Mouse (Mus musculus) testis, adult 2 months (tissue): ENCODE results near the gene Mvb12b. TPM values are rescaled to one million over a fixed set of nuclear protein-coding genes. Genes with fewer than 3 reads are reported as not detected.
A peak's percentile ranks its signal among the peaks of the same experiment; 100 is the strongest.

ENCODE experiments used
- H3K27ac ChIP-seq: fragments of 200-500 bp; 2 replicates; pipeline ENCODE4 v1.5.1; 2012; ENCODE audit warnings: low read depth, low read length; ENCODE audit not compliant: control insufficient read depth, insufficient read depth
- H3K27me3 ChIP-seq: fragments of 200-500 bp; 2 replicates; pipeline ENCODE4 v1.6.1; 2012; ENCODE audit warnings: mild to moderate bottlenecking, low read length, moderate library complexity; ENCODE audit not compliant: control insufficient read depth, insufficient read depth
- H3K36me3 ChIP-seq: fragments of 200-500 bp; 2 replicates; pipeline ENCODE4 v1.6.1; 2012; ENCODE audit warnings: mild to moderate bottlenecking, low read length; ENCODE audit not compliant: control insufficient read depth, insufficient read depth
- H3K4me1 ChIP-seq: fragments of 200-500 bp; 2 replicates; pipeline ENCODE4 v1.6.1; 2012; ENCODE audit warnings: low read length; ENCODE audit not compliant: control insufficient read depth, insufficient read depth
- H3K4me3 ChIP-seq: fragments of 200-500 bp; 2 replicates; pipeline ENCODE4 v1.5.1; 2012; ENCODE audit warnings: low read depth, mild to moderate bottlenecking, low read length, moderate library complexity, mixed read lengths; ENCODE audit not compliant: control insufficient read depth
- CTCF ChIP-seq: fragments of 200-500 bp; IDR thresholded peaks from 2 replicates; pipeline ENCODE4 v1.5.1; 2012; ENCODE audit warnings: low read depth, mild to moderate bottlenecking, inconsistent platforms, low read length, moderate library complexity; ENCODE audit not compliant: control insufficient read depth, insufficient read depth, insufficient replicate concordance
- POLR2A ChIP-seq: fragments of 200-500 bp; IDR thresholded peaks from 2 replicates; pipeline ENCODE4 v1.6.1; 2012; ENCODE audit warnings: low read depth, mild to moderate bottlenecking, inconsistent platforms, low read length, moderate library complexity; ENCODE audit not compliant: control insufficient read depth
- polyA plus RNA-seq: library from polyadenylated mRNA; depleted of rRNA; stranded (reverse); fragments of >200 nt; gene quantifications from 2 replicates; pipeline ENCODE4 v1.2.3, GENCODE M21; 2012

Gene Mvb12b
- polyA plus RNA-seq, 1 experiment, result 2.0 TPM

DNA sequence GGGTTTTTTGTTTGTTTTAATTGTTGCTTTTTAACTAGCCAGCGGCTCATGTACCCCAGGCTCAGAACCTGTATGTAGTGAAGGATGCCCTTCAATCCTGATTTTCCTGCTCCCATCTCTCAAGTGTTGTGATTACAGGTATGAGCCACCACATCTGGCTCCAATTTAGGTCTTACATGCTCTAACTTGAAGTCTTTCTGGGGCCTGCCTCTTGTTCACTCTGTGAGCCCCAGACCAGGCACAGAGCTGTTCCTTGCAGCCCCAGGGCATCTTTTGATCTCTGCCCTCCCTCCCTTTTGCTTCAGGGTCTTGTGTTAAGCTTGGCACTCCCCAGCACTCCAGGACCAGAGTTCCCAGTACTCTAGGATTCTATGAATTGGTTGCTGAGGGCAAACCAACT is 53.8 kb downstream of the Mvb12b start:
- no peaks in the 10 kb centered on the region for H3K4me1 ChIP-seq

DNA sequence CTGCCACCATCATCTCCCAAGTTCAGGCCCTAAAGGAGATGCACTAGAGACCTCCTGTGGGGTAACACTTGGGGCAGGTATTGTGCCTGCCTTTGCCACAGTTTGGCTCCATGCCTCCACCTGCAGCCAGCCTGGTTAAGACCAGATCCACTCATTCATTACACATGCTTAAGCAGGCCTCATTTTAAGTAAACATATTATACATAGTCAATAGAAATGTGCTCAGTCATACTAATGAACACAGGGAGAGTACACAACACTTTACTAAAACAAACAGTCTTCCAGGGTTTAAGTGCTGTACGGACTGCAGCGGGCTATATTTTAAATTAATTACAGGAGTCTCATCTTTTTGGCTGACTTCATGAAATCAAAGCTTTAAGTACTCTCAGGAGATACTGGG is 57.9 kb downstream of the Mvb12b start:
- Histone ChIP-seq H3K4me3 (no peak overlapping the region), H3K4me1 (no peaks in the 10 kb centered on the region), H3K27me3 (no peaks in the 10 kb centered on the region), H3K27ac (no peak overlapping the region), H3K36me3 (no peaks in the 10 kb centered on the region)
- no peak for TF ChIP-seq POLR2A
- TF ChIP-seq CTCF, result no peak

More for the DNA sequence above, 53.8 kb downstream of the Mvb12b start:
- no peak overlapping the region for H3K4me3 ChIP-seq
- H3K27ac ChIP-seq, result no peak overlapping the region
- no peaks in the 10 kb centered on the region for H3K27me3 ChIP-seq
- no peaks in the 10 kb centered on the region for H3K36me3 ChIP-seq
- TF ChIP-seq CTCF (no peak), POLR2A (no peak)

DNA sequence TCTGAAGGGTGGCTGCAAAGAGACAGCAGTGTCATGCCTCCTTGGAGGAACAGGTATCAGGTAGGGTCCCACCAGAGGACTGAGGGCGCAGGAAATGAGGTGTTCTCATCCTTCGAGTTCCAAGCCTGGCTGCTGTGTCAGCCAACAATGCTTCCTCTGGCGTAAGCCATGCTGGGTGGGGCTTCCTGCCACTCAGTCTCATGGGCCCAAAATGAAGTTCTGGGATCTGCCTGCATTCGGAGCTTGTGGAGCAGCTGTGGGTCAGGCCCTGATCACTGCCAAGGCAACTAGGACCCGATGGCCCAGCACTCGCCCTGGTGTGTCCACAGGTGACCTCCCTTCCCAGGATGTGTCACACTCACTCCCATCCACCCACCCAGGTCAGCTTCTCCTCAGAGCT is 61.0 kb downstream of the Mvb12b start:
- no peak overlapping the region for H3K27ac ChIP-seq
- H3K27me3 ChIP-seq, result no peaks in the 10 kb centered on the region
- H3K4me3 ChIP-seq, result no peak overlapping the region
- no peaks in the 10 kb centered on the region for H3K4me1 ChIP-seq
- no peaks in the 10 kb centered on the region for H3K36me3 ChIP-seq
- TF ChIP-seq CTCF (no peak), POLR2A (no peak)

DNA sequence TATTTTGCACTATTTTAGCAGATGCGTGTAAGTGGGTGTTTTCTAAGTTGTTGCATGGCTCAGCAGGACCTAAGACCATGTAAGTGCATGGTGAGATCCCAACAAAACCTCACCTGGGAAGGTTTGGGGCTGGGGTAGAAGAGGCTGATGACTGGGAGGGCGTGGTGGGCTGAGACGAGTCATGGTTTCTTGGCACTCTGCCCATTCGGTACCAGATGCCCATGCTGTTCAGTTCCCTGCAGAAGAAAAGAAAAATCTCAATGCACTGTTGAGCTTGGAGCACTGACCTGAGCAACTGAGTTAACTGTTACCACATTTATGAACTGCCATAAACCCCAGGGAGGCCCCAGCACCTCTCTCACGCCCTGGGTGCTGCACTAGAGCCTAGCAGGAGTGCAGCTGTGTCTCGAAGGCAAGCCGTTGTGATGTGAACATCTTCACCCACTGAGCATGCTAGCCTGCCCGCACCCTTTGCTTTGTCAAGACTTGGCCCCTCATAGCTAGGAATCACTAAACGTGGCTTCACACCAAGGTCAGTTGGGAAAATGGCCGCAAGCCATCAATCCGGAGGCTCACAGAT is 62.7 kb downstream of the Mvb12b start:
- Histone ChIP-seq H3K36me3 (no peaks in the 10 kb centered on the region), H3K4me3 (no peak overlapping the region), H3K27me3 (no peaks in the 10 kb centered on the region), H3K4me1 (no peaks in the 10 kb centered on the region), H3K27ac (no peak overlapping the region)
- TF ChIP-seq POLR2A (no peak), CTCF (no peak)

DNA sequence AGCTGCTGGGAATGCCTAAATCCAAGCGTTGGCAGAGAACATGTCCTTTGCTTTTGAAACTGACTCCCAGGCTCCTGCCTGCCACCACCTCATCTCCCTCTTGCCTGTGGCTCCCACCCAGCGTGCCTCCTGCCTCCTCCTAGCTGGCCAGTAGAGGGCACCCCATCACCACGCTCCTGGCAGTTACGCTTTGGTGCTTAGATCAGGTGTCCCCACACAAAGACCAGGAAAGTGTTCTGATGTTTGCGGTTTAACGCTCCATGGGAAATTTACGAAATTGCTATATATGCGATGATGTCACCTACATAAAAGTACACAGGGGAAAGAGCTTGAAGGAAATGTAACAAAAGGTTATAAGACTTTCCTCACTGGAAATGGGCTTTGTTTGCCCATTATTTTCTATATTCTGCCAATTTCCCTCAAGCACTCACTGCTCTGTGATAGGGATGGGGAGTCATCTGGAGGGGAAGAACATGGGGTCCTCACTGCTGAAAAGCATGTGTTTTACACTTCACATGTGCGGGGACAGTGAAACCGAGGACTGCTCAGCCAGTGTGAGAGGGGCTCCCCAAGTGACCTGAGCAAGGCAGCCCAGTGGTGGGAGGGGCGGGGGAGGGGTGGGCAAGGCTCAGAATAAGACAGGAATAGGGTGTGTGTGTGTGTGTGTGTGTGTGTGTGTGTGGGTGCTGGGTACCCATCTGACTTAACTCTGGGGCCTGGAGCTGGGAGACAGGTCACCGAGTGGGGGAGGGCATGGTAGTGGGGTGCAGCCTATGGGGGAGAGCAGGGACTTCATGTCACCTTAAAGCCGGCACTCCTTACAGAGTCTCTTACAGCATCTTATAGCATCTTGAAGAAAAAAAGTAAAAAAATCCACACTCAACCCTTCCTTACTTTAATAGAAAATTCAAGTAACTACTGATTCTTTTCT is 65.8 kb downstream of the Mvb12b start:
- H3K4me3 ChIP-seq, result no peak overlapping the region
- H3K36me3 ChIP-seq, result no peaks in the 10 kb centered on the region
- no peaks in the 10 kb centered on the region for H3K27me3 ChIP-seq
- H3K27ac ChIP-seq, result no peak overlapping the region
- H3K4me1 ChIP-seq, result no peaks in the 10 kb centered on the region
- TF ChIP-seq CTCF (peak; percentile 95; the same call in 1 of the 2 replicates), POLR2A (no peak)

DNA sequence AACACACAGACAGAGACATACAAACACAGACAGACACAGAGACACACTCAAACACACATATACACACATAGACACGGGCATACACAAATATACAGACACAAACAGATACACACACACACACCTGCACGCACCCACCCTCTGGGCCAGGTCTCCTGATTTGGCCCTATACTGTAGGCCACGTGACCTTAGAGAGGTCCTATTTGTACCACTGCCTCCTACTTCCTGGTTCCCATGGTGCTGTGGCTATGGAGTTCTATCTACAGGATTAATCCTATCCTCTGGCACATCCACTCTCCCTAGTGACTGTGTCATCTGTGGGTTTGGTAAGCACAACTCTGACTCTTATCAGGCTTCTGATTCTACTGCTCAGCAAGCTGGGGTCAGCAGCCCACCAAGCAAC is 67.3 kb downstream of the Mvb12b start:
- H3K27me3 ChIP-seq, result no peaks in the 10 kb centered on the region
- H3K4me1 ChIP-seq, result no peaks in the 10 kb centered on the region
- no peaks in the 10 kb centered on the region for H3K36me3 ChIP-seq
- no peak overlapping the region for H3K27ac ChIP-seq
- no peak overlapping the region for H3K4me3 ChIP-seq
- TF ChIP-seq CTCF, result no peak
- TF ChIP-seq POLR2A, result no peak

DNA sequence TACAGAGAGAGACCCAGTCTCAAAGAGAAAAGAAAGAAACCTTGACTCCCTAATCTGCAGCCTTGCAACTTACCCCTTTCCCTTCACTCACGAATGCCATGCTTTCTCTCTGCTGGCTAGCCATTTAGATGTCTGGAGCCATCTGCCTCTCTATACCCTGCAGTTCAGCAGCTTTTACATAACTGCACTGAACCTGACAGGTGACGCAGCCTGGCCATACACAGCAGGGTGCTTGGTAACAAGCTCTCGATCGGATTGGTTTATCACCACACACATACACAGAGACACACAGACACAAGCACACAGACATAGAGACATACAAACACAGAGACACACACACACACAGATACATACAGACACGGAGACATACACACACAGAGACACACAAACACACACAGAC is 67.7 kb downstream of the Mvb12b start:
- H3K4me3 ChIP-seq, result no peak overlapping the region
- H3K36me3 ChIP-seq, result no peaks in the 10 kb centered on the region
- TF ChIP-seq POLR2A (no peak), CTCF (no peak)

More for the DNA sequence above, 67.7 kb downstream of the Mvb12b start:
- H3K27me3 ChIP-seq, result no peaks in the 10 kb centered on the region
- no peak overlapping the region for H3K27ac ChIP-seq
- no peaks in the 10 kb centered on the region for H3K4me1 ChIP-seq
